Mouse (Mus musculus): Measurements from ENCODE around the gene 2900026A02Rik.

GRCm38 (mm10) chr5:113121591-113121875, 99.5 kb downstream of the 2900026A02Rik start:
- TF ChIP-seq CTCF (IDR thresholded peaks at IDR 0.05; ENCODE audit: low read depth): no peak
- TF ChIP-seq EP300 (optimal IDR thresholded peaks at IDR 0.05): no peak
